Mouse (Mus musculus) C2C12 (cell line): ENCODE results near the gene Dnah17. TPM values are rescaled to one million over a fixed set of nuclear protein-coding genes. Genes with fewer than 3 reads are reported as not detected.
A peak's percentile ranks its signal among the peaks of the same experiment; 100 is the strongest.

Source experiments
- H3K27me3 ChIP-seq: one replicate; pipeline ENCODE4 v1.6.1; 2011; ENCODE audit not compliant: control insufficient read depth, insufficient read depth, insufficient read length
- H3K36me3 ChIP-seq: one replicate; pipeline ENCODE4 v1.6.1; 2011; ENCODE audit not compliant: control insufficient read depth, insufficient read depth
- H3K4me3 ChIP-seq: one replicate; pipeline ENCODE4 v1.5.1; 2011; ENCODE audit warnings: mild to moderate bottlenecking, control low read depth; ENCODE audit not compliant: poor library complexity, insufficient read depth, severe bottlenecking
- H3K79me2 ChIP-seq: one replicate; pipeline ENCODE4 v1.6.1; 2011; ENCODE audit not compliant: control insufficient read depth, insufficient read depth
- H3K79me3 ChIP-seq: one replicate; pipeline ENCODE4 v1.6.1; 2011; ENCODE audit warnings: low read depth, control low read depth
- H3ac ChIP-seq: one replicate; pipeline ENCODE3; 2011; ENCODE audit warnings: low read depth; ENCODE audit not compliant: control insufficient read depth, insufficient read length
- CEBPB ChIP-seq: IDR thresholded peaks from one replicate; pipeline ENCODE4 v1.6.1; 2011; ENCODE audit warnings: low read depth, mild to moderate bottlenecking, control low read depth, moderate library complexity
- CTCF ChIP-seq: IDR thresholded peaks from one replicate; pipeline ENCODE4 v1.5.1; 2011; ENCODE audit not compliant: control insufficient read depth, insufficient read depth, insufficient read length
- FOSL1 ChIP-seq: IDR thresholded peaks from one replicate; pipeline ENCODE4 v1.8.0; 2011; ENCODE audit warnings: mild to moderate bottlenecking, low read length; ENCODE audit not compliant: poor library complexity, insufficient read depth, severe bottlenecking
- MAX ChIP-seq: IDR thresholded peaks from one replicate; pipeline ENCODE4 v1.6.1; 2011; ENCODE audit warnings: mild to moderate bottlenecking, control low read depth
- MYOD1 ChIP-seq: IDR thresholded peaks from one replicate; pipeline ENCODE4 v1.6.1; 2011; ENCODE audit warnings: low read depth; ENCODE audit not compliant: control insufficient read depth, insufficient read length
- MYOG ChIP-seq: IDR thresholded peaks from one replicate; pipeline ENCODE4 v1.6.1; 2011; ENCODE audit not compliant: control insufficient read depth, insufficient read length; ENCODE audit errors: extremely low read depth
- USF1 ChIP-seq: IDR thresholded peaks from one replicate; pipeline ENCODE4 v1.6.1; 2011; ENCODE audit warnings: low read depth, mild to moderate bottlenecking, control low read depth, moderate library complexity
- polyA plus RNA-seq: library from polyadenylated mRNA; unstranded; fragments of >200 nt; fragmentation: generic; extraction: Trizol; gene quantifications from one replicate; pipeline ENCODE4 v1.2.1, GENCODE M21; 2012; ENCODE audit warnings: missing spikeins

Dnah17 gene
- polyA plus RNA-seq, 1 experiment: 0.13 TPM

- Histone ChIP-seq H3K79me2 (no peaks in the 10 kb centered on the region), H3K36me3 (no peaks in the 10 kb centered on the region), H3ac (no peak overlapping the region), H3K79me3 (no peaks in the 10 kb centered on the region), H3K27me3 (peaks cover 7% of the 10 kb centered on the region), H3K4me3 (no peak overlapping the region)
- no peak for TF ChIP-seq CEBPB
- no peak for TF ChIP-seq MYOD1
These were observed 80.8 kb downstream of the Dnah17 start for GRCm38 (mm10) chr11:118049641-118050040.

DNA sequence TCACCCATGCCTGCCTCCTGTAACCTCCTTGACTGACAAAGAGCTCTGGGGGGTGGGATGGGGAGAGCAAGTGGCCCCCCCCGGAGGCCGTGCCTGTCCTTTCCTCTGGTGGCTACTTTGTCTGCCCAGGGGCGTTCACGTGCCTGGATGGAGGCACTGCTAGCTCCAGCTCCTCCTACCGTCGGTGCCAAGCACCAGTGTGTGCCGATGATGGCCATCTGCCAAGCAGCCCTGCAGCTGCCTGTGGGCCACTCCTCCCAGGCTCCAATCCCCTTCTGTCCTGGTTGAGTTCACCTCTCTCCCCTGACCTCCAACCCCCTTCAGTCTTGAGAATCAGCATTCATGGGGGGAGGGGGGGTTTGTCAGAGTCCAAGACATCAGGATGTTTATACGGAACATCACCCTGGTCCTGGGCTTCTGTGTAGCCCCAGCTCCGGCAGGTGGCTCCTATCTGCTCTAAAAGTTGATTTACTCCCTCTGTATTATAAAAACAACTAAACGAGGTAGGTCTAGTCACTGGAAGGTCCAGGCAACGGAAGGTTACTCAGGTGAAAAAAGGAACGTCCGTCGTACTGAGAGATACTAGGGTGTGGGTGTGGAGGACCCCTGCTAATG lies 87.0 kb downstream of the Dnah17 start:
- Histone ChIP-seq H3K4me3 (no peak overlapping the region), H3ac (no peak overlapping the region), H3K79me2 (no peaks in the 10 kb centered on the region), H3K36me3 (no peaks in the 10 kb centered on the region), H3K79me3 (no peaks in the 10 kb centered on the region), H3K27me3 (no peaks in the 10 kb centered on the region)
- TF ChIP-seq MYOG (no peak), CEBPB (no peak), MAX (no peak), FOSL1 (no peak), USF1 (no peak), MYOD1 (no peak)

DNA sequence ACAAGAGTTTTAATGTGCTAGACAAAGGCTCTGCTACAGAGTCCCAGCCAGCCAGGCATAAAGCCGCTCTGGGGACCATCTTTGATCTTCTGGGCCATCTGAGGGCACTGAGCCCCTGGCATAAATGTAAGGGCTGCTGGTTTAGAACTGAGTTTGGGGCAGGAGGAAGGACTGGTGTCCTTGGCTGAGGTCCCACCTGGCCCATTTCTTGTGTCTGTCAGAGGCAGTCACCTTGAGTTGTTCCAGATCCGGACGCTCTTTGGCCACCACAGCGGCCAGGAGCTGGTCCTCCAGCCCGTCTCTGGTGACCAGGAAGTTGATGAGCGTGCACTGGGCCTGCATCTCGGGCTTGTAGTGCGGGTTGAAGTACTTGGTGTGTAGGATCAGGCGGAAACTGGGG lies 87.6 kb downstream of the Dnah17 start:
- no peak overlapping the region for H3ac ChIP-seq
- no peaks in the 10 kb centered on the region for H3K79me3 ChIP-seq
- H3K4me3 ChIP-seq: no peak overlapping the region
- H3K79me2 ChIP-seq: no peaks in the 10 kb centered on the region
- TF ChIP-seq MAX: no peak
- TF ChIP-seq MYOD1: no peak
- no peak for TF ChIP-seq MYOG
- TF ChIP-seq USF1: no peak
- no peak for TF ChIP-seq CTCF
- no peak for TF ChIP-seq FOSL1
- no peak for TF ChIP-seq CEBPB
- no peaks in the 10 kb centered on the region for H3K36me3 ChIP-seq
- H3K27me3 ChIP-seq: no peaks in the 10 kb centered on the region

- Histone ChIP-seq H3K79me3 (no peaks in the 10 kb centered on the region), H3K79me2 (no peaks in the 10 kb centered on the region)
- TF ChIP-seq MYOG (no peak), MAX (no peak), MYOD1 (no peak), CTCF (no peak), FOSL1 (no peak), CEBPB (no peak), USF1 (no peak)
These were observed 95.4 kb downstream of the Dnah17 start for GRCm38 (mm10) chr11:118035068-118035467.

DNA sequence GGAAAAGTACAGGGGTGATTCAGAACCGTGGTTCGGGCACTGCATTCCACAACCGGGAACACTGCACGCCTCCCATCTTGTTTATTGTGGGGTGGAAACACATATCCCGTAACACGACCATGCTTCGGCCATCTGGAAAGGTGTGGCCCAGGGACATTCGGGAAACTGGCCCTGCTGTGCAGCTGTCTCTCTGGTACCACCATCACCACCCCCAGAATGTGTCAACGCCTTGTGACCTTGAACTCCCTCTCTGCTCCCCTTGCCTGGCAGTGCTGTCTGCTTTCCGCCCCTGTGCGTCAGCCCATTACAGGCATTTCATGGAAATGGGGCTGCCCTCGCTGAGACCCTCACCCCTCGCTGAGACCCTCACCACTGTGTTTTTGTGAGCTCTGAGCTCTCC lies 96.0 kb downstream of the Dnah17 start:
- Histone ChIP-seq H3K79me3 (no peaks in the 10 kb centered on the region), H3K4me3 (no peak overlapping the region), H3K27me3 (no peaks in the 10 kb centered on the region), H3K36me3 (no peaks in the 10 kb centered on the region), H3ac (no peak overlapping the region), H3K79me2 (no peaks in the 10 kb centered on the region)
- TF ChIP-seq FOSL1 (no peak), USF1 (no peak), MYOD1 (peak; percentile 22), MAX (no peak), CEBPB (no peak)

More at GRCm38 (mm10) chr11:118035068-118035467, 95.4 kb downstream of the Dnah17 start:
- no peak overlapping the region for H3K4me3 ChIP-seq
- H3K36me3 ChIP-seq: no peaks in the 10 kb centered on the region
- no peak overlapping the region for H3ac ChIP-seq
- no peaks in the 10 kb centered on the region for H3K27me3 ChIP-seq

GRCm38 (mm10) chr11:118031134-118031533 lies 99.3 kb downstream of the Dnah17 start:
- H3K79me2 ChIP-seq: no peaks in the 10 kb centered on the region
- no peak overlapping the region for H3ac ChIP-seq
- no peak overlapping the region for H3K4me3 ChIP-seq
- no peaks in the 10 kb centered on the region for H3K27me3 ChIP-seq
- H3K36me3 ChIP-seq: peaks cover 8% of the 10 kb centered on the region
- no peaks in the 10 kb centered on the region for H3K79me3 ChIP-seq
- TF ChIP-seq USF1: no peak
- TF ChIP-seq MAX: no peak
- no peak for TF ChIP-seq CTCF
- no peak for TF ChIP-seq FOSL1
- TF ChIP-seq MYOD1: no peak
- no peak for TF ChIP-seq MYOG
- no peak for TF ChIP-seq CEBPB
